Mouse (Mus musculus): ENCODE data around the gene Lancl2. TPM values are rescaled to one million over a fixed set of nuclear protein-coding genes. Genes with fewer than 3 reads are reported as not detected.

The Lancl2 gene
- total RNA-seq, 2 experiments from 2014 or later, result 100 to 111 TPM

GRCm38 (mm10) chr6:57742749-57743148, 40.4 kb downstream of the Lancl2 start:
- DNase-seq (ENCODE audit: extremely low spot score in 1 of 2, low spot score in 2 of 2), result no peak
- TF ChIP-seq CTCF (IDR thresholded peaks at IDR 0.05), result no peak
- Histone ChIP-seq H3K4me3 (no peak overlapping the region), H3K27ac (no peak overlapping the region)
- intact Hi-C loops (cut with DNase I), result loop anchor here (1.0 kb wide), 1 partner anchor 117 kb away; no protein-coding TSS in a partner anchor

GRCm38 (mm10) chr6:57743333-57743732, 41.0 kb downstream of the Lancl2 start:
- intact Hi-C loops (cut with DNase I), result loop anchor here (1.0 kb wide), 1 partner anchor 116 kb away; no protein-coding TSS in a partner anchor
- no peak for DNase-seq (ENCODE audit: extremely low spot score in 1 of 2, low spot score in 2 of 2)
- Histone ChIP-seq H3K4me3 (no peak overlapping the region), H3K27ac (no peak overlapping the region)
- TF ChIP-seq CTCF (IDR thresholded peaks at IDR 0.05), result peak; percentile 51

GRCm38 (mm10) chr6:57744123-57744522, 41.8 kb downstream of the Lancl2 start:
- intact Hi-C loops (cut with DNase I), result no loop called here
- no peak for DNase-seq (ENCODE audit: extremely low spot score in 1 of 2, low spot score in 2 of 2)
- Histone ChIP-seq H3K27ac (no peak overlapping the region), H3K4me3 (no peak overlapping the region)
- TF ChIP-seq CTCF (IDR thresholded peaks at IDR 0.05), result no peak

GRCm38 (mm10) chr6:57744974-57745747, 42.8 kb downstream of the Lancl2 start:
- no peak for DNase-seq (ENCODE audit: extremely low spot score in 1 of 2, low spot score in 2 of 2)
- H3K4me3 ChIP-seq, result no peak overlapping the region
- TF ChIP-seq CTCF (IDR thresholded peaks at IDR 0.05), result no peak
- H3K27ac ChIP-seq, result no peak overlapping the region
- intact Hi-C loops (cut with DNase I), result no loop called here

- DNase-seq (ENCODE audit: extremely low spot score in 1 of 2, low spot score in 2 of 2), result no peak
- H3K4me3 ChIP-seq, result no peak overlapping the region
- intact Hi-C loops (cut with DNase I), result no loop called here
- no peak for TF ChIP-seq CTCF (IDR thresholded peaks at IDR 0.05)
- no peak overlapping the region for H3K27ac ChIP-seq
Observed at GRCm38 (mm10) chr6:57745748-57746129, 43.4 kb downstream of the Lancl2 start.

GRCm38 (mm10) chr6:57753962-57754759, 51.8 kb downstream of the Lancl2 start:
- no peak for DNase-seq (ENCODE audit: extremely low spot score in 1 of 2, low spot score in 2 of 2)
- Histone ChIP-seq H3K27ac (no peak overlapping the region), H3K4me3 (no peak overlapping the region)
- intact Hi-C loops (cut with DNase I), result no loop called here
- TF ChIP-seq CTCF (IDR thresholded peaks at IDR 0.05), result no peak

GRCm38 (mm10) chr6:57763054-57763453, 60.7 kb downstream of the Lancl2 start:
- no peak for TF ChIP-seq CTCF (IDR thresholded peaks at IDR 0.05)
- intact Hi-C loops (cut with DNase I), result no loop called here
- no peak overlapping the region for H3K27ac ChIP-seq
- DNase-seq (ENCODE audit: extremely low spot score in 1 of 2, low spot score in 2 of 2), result no peak
- no peak overlapping the region for H3K4me3 ChIP-seq

- DNase-seq (ENCODE audit: extremely low spot score in 1 of 2, low spot score in 2 of 2), result no peak
- Histone ChIP-seq H3K27ac (no peak overlapping the region), H3K4me3 (no peak overlapping the region)
- TF ChIP-seq CTCF (IDR thresholded peaks at IDR 0.05), result no peak
- intact Hi-C loops (cut with DNase I), result no loop called here
Observed at GRCm38 (mm10) chr6:57765095-57765878, 62.9 kb downstream of the Lancl2 start.

- intact Hi-C loops (cut with DNase I), result no loop called here
Observed at GRCm38 (mm10) chr6:57766287-57766686, 63.9 kb downstream of the Lancl2 start.

GRCm38 (mm10) chr6:57767112-57767868, 65.0 kb downstream of the Lancl2 start:
- DNase-seq (ENCODE audit: extremely low spot score in 1 of 2, low spot score in 2 of 2), result no peak
- Histone ChIP-seq H3K4me3 (no peak overlapping the region), H3K27ac (no peak overlapping the region)
- TF ChIP-seq CTCF (IDR thresholded peaks at IDR 0.05), result no peak
- intact Hi-C loops (cut with DNase I), result no loop called here

More at GRCm38 (mm10) chr6:57766287-57766686, 63.9 kb downstream of the Lancl2 start:
- H3K4me3 ChIP-seq, result no peak overlapping the region
- TF ChIP-seq CTCF (IDR thresholded peaks at IDR 0.05), result no peak
- DNase-seq (ENCODE audit: extremely low spot score in 1 of 2, low spot score in 2 of 2), result no peak
- H3K27ac ChIP-seq, result no peak overlapping the region

- intact Hi-C loops (cut with DNase I), result no loop called here
- TF ChIP-seq CTCF (IDR thresholded peaks at IDR 0.05), result no peak
- no peak overlapping the region for H3K27ac ChIP-seq
- DNase-seq (ENCODE audit: extremely low spot score in 1 of 2, low spot score in 2 of 2), result no peak
- H3K4me3 ChIP-seq, result no peak overlapping the region
Observed at GRCm38 (mm10) chr6:57768948-57769525, 66.7 kb downstream of the Lancl2 start.
